Mouse (Mus musculus): ENCODE measurements around the gene Smtnl2.

Smtnl2 gene

GRCm38 (mm10) chr11:72426884-72427283 lies 15.4 kb upstream of the Smtnl2 start:
- no peak for DNase-seq (ENCODE audit: low spot score in 2 of 2)

DNA sequence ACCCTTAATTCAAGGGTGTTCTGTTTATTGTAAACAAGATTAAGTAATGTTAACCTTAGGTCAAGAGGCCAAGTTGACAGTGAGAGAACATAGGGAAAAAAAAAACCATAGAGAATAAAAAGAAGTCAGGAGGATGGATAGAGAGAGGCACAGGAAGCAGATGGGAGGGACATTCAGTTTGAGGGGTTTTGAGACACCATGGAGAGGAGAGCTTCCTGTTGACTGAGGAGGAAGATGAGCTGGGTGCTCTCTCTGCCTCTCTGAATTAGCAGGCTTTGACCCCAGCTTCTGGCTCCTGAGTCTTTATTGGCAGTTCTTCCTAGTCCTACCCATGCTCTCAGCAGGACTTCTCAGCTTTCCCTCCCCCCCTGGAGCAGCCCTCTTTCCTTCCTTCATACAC lies 13.7 kb upstream of the Smtnl2 start:
- DNase-seq (ENCODE audit: low spot score in 2 of 2): no peak

DNA sequence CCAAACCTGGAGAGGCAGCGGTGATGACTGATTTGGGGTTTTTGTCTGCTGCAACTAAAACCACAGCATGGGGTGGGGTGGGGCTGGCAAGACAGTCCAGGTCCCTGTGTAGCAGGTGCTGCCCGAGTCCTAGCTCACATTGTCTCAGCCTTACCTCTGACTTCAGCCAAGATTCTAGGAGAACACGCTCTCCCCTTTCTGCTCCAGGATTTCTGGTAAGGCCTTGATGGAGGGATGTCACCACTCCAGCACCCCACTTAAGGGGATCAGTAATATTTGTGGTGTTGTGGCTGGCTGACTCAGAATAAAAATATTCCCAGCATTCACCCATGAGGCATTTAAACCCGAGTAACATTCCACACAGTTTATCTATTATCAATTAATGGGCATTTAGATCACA lies 12.2 kb upstream of the Smtnl2 start:
- no peak for DNase-seq (ENCODE audit: low spot score in 2 of 2)

- no peak for DNase-seq (ENCODE audit: low spot score in 2 of 2)
Measured at GRCm38 (mm10) chr11:72421518-72422278, 10.2 kb upstream of the Smtnl2 start.

DNA sequence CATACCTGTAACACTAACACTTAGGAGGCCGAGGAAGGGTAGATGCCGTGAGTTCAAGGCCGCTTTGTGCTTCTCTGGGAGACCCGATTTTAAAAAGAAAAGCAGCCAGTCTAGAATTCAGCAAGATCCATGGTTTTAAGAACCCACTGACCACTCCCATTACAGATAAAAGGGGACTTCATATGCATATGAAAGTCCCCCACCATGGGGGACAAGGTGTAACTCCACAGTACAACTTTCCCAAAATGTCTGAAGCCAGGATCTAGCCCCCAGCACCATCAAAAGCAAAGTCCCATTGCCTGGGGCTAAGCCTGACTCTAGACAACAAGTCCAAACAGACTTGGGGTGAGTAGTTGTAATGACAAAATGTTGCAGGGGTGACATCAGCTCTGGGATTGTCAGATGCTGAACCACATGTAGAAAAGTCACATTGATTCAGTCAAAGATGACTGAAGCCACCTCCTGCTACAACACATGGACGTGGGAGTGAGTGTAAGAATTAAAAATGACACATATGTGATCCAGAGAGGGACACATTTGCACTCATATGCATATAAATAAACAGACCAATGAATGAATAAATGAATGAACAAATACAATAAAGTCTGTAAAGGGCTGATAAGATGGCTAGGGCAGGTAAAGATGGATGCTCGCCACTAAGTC lies 9.1 kb upstream of the Smtnl2 start:
- no peak for DNase-seq (ENCODE audit: low spot score in 2 of 2)

DNA sequence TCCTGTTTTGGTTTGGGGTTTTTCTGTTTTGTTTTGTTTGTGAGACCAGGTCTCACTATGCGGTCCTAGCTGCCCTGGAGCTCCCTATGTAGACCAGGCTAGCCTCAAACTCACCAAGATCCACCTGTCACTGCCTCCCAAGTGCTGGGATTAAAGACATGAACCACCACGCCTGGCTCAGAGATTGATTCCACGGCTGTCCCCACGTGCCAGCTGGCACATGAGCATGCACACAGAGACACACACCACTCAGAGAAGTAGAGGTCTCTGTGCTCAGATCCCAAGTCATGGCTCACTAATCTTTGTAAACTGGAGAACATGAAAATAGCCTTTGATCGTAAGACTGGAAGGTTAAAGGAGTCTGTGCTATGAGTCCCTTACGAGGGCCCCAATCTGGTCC lies 7.5 kb upstream of the Smtnl2 start:
- DNase-seq (ENCODE audit: low spot score in 2 of 2): no peak

DNA sequence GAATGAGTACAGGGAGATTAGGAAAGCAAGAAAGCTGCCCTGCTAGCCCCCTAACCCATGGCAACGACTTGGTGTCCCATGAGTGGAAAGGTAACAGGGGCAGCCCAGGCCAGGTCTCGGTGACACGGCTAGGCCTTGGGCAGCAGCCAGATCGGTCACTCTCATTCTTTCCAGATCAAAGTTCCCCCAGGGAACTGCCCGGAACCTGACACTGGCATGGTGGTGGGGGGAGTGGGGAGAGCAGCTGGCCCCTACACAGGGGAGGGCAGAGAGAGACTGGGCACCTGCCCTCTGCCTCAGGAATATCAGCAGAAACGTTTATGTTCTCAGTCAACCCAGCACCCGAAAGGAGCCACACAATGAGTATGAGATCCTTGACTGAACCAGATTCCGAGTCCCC lies 6.7 kb upstream of the Smtnl2 start:
- DNase-seq (ENCODE audit: low spot score in 2 of 2): no peak

DNA sequence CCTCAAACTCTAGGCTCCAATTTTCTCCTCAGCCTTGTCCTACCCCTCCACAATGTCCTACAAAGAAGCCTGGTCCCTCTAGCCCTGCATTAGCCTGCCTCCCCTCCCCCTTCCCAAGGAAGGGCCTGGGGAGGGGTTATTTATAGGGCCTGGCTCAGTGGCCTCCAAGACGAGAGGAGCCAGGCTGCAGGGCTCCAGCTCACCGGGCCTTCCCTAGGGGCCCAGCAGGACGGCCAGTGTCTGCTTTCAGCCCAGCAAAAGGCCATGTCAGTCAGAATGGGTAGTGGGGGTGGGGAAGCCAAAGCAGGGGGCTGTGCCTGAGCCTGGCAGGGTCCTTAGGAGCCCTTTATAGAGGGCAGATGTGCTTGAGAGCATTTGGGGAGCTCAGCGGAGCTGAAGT lies 5.9 kb upstream of the Smtnl2 start:
- DNase-seq (ENCODE audit: low spot score in 2 of 2): no peak

DNA sequence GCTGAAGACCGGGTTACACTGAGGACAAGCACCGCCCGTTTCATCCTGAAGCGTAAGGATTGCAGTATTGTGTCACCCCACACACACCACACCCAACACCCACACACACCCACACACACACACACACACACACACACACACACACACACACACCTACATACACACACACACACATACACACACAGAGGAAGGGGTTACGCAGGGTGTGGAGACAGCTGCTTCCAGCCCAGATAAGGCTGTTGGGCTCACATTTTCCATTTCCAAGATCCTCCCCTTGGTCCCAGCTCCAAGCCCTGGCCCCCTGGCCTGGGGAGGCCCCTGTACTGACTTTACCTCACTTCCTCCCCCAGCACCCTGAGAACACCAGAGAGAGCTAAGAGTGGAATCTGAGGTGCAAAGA lies 5.2 kb upstream of the Smtnl2 start:
- no peak for DNase-seq (ENCODE audit: low spot score in 2 of 2)

GRCm38 (mm10) chr11:72415155-72415554 lies 3.6 kb upstream of the Smtnl2 start:
- no peak for DNase-seq (ENCODE audit: low spot score in 2 of 2)

GRCm38 (mm10) chr11:72413601-72414190 lies 2.2 kb upstream of the Smtnl2 start:
- no peak for DNase-seq (ENCODE audit: low spot score in 2 of 2)

- no peak for DNase-seq (ENCODE audit: low spot score in 2 of 2)
Measured at GRCm38 (mm10) chr11:72413016-72413415, 1.5 kb upstream of the Smtnl2 start.

DNA sequence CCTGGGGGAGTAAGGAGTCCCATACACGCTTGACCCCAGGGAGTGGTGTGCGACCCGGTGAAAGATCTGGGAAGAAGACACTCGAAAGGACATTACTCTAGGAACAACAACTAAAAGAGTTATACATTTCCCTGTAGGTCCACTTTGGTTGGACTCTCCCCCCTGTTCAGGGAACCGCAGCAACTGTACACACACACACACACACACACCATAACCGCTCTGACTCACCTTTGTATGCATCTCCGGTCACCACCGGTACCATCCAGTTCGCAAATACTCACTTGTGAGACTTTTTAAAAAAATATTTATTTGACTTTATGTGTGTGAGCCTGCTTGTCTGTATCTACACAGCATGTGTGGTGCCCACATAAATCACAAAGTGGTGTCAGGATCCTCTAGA lies 432 bp upstream of the Smtnl2 start:
- DNase-seq (ENCODE audit: low spot score in 2 of 2): no peak

- DNase-seq (ENCODE audit: low spot score in 2 of 2): no peak
Measured at GRCm38 (mm10) chr11:72410521-72411092, 906 bp downstream of the Smtnl2 start.

DNA sequence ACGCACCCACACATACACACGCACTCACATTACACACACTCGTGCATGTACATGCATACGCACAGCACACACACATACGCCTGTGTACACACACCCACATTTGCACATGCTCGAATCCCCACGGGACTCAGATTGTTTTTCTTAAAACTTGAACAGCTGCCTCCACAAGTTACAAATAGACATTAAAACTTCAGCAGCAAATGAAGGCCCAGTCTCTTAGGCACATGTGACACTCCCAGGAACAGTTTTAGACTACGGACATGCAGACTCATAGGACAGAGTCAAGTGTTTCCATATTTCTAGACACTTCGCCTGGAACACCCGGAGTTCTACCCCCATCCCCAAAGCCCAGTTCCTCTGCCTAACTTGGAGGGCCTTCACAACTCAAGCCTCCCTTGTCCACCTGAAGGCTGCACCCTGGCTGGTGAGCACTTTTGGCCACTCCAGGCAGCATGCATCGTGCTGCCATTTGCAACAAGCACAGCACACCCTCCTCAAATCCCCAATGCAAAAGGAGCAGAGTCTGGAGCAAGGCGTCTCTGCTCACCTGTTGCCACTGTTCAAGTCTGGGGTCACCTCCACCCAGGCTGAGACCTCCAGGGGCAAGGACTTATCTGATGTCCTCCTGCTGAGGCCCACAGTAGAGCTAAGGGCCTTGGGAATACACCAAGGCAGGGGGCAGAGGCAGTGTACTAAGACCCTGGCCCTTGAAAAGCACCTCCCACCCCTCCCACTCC lies 1.7 kb downstream of the Smtnl2 start:
- no peak for DNase-seq (ENCODE audit: low spot score in 2 of 2)

- no peak for DNase-seq (ENCODE audit: low spot score in 2 of 2)
Measured at GRCm38 (mm10) chr11:72408451-72409170, 2.9 kb downstream of the Smtnl2 start.

GRCm38 (mm10) chr11:72407574-72407973 lies 3.9 kb downstream of the Smtnl2 start:
- DNase-seq (ENCODE audit: low spot score in 2 of 2): no peak

- no peak for DNase-seq (ENCODE audit: low spot score in 2 of 2)
Measured at GRCm38 (mm10) chr11:72407081-72407480, 4.4 kb downstream of the Smtnl2 start.

- no peak for DNase-seq (ENCODE audit: low spot score in 2 of 2)
Measured at GRCm38 (mm10) chr11:72406079-72406675, 5.3 kb downstream of the Smtnl2 start.

- DNase-seq (ENCODE audit: low spot score in 2 of 2): no peak
Measured at GRCm38 (mm10) chr11:72405532-72405931, 6.0 kb downstream of the Smtnl2 start.

- DNase-seq (ENCODE audit: low spot score in 2 of 2): no peak
Measured at GRCm38 (mm10) chr11:72402969-72403368, 8.5 kb downstream of the Smtnl2 start.
